Mouse (Mus musculus): ENCODE measurements around the gene Ankle1. TPM values are rescaled to one million over a fixed set of nuclear protein-coding genes. Genes with fewer than 3 reads are reported as not detected.
"Not testable (repeated sequence)": the region's sequence is repeated elsewhere in the genome, so short reads cannot be mapped to it uniquely, and the experiment has no call there.

The Ankle1 gene
- polyA plus RNA-seq, 1 experiment from 2014 or later = 38.7 TPM

- Histone ChIP-seq H3K4me3 (ENCODE audit: low read depth, low read length) (no peak overlapping the region), H3K9me3 (ENCODE audit: control insufficient read depth, low read length) (no peaks in the 10 kb centered on the region), H3K9ac (ENCODE audit: low read length) (no peak overlapping the region), H3K4me2 (ENCODE audit: low read depth, low read length, severe bottlenecking) (no peak overlapping the region), H3K27me3 (ENCODE audit: control insufficient read depth, insufficient read depth, low read length) (no peaks in the 10 kb centered on the region), H3K4me1 (replicated peaks; ENCODE audit: control insufficient read depth, insufficient read depth, low read length) (peaks cover 6% of the 10 kb centered on the region; the same call in 1 of the 2 replicates), H3K27ac (ENCODE audit: low read depth, low read length) (no peak overlapping the region), H3K36me3 (ENCODE audit: control insufficient read depth, insufficient read depth, low read length) (peaks cover 6% of the 10 kb centered on the region; the same call in 1 of the 2 replicates)
- DNase-seq (ENCODE audit: low spot score) = no peak
- WGBS = 99% methylated on average over 4 of the region's 4 CpGs
- ATAC-seq (replicated peaks; ENCODE audit: low FRiP score) = no peak
Measured at GRCm38 (mm10) chr8:71408231-71408630, 2.4 kb downstream of the Ankle1 start.

GRCm38 (mm10) chr8:71411535-71412273, 5.9 kb downstream of the Ankle1 start:
- peaks cover 6% of the 10 kb centered on the region; the same call in 1 of the 2 replicates for H3K36me3 ChIP-seq (ENCODE audit: control insufficient read depth, insufficient read depth, low read length)
- DNase-seq (ENCODE audit: low spot score) (no peak), ATAC-seq (replicated peaks; ENCODE audit: low FRiP score) (no peak)
- H3K4me3 ChIP-seq (ENCODE audit: low read depth, low read length) = no peak overlapping the region
- H3K27me3 ChIP-seq (ENCODE audit: control insufficient read depth, insufficient read depth, low read length) = no peaks in the 10 kb centered on the region
- no peaks in the 10 kb centered on the region for H3K9me3 ChIP-seq (ENCODE audit: control insufficient read depth, low read length)
- H3K4me1 ChIP-seq (replicated peaks; ENCODE audit: control insufficient read depth, insufficient read depth, low read length) = 0 out of 2 replicates have a peak, but pooled peaks cover 2% of the 10 kb centered on the region
- H3K9ac ChIP-seq (ENCODE audit: low read length) = no peak overlapping the region
- H3K4me2 ChIP-seq (ENCODE audit: low read depth, low read length, severe bottlenecking) = no peak overlapping the region
- 49% methylated on average over 11 of the region's 11 CpGs for WGBS
- H3K27ac ChIP-seq (ENCODE audit: low read depth, low read length) = no peak overlapping the region

GRCm38 (mm10) chr8:71422121-71422520, 16.3 kb downstream of the Ankle1 start:
- no peak overlapping the region for H3K4me3 ChIP-seq (ENCODE audit: low read depth, low read length)
- H3K4me2 ChIP-seq (ENCODE audit: low read depth, low read length, severe bottlenecking) = no peak overlapping the region
- no peak for ATAC-seq (replicated peaks; ENCODE audit: low FRiP score)

GRCm38 (mm10) chr8:71432935-71433334, 27.1 kb downstream of the Ankle1 start:
- not testable (repeated sequence) for H3K4me2 ChIP-seq (ENCODE audit: low read depth, low read length, severe bottlenecking); DNase-seq (ENCODE audit: low spot score); ATAC-seq (replicated peaks; ENCODE audit: low FRiP score); H3K4me3 ChIP-seq (ENCODE audit: low read depth, low read length); H3K36me3 ChIP-seq (ENCODE audit: control insufficient read depth, insufficient read depth, low read length); H3K27ac ChIP-seq (ENCODE audit: low read depth, low read length); H3K27me3 ChIP-seq (ENCODE audit: control insufficient read depth, insufficient read depth, low read length); H3K4me1 ChIP-seq (replicated peaks; ENCODE audit: control insufficient read depth, insufficient read depth, low read length); H3K9ac ChIP-seq (ENCODE audit: low read length); H3K9me3 ChIP-seq (ENCODE audit: control insufficient read depth, low read length)
- WGBS = 76% methylated on average over 1 of the region's 1 CpGs

More at GRCm38 (mm10) chr8:71422121-71422520, 16.3 kb downstream of the Ankle1 start:
- Histone ChIP-seq H3K27me3 (ENCODE audit: control insufficient read depth, insufficient read depth, low read length) (no peaks in the 10 kb centered on the region), H3K4me1 (replicated peaks; ENCODE audit: control insufficient read depth, insufficient read depth, low read length) (no peaks in the 10 kb centered on the region), H3K36me3 (ENCODE audit: control insufficient read depth, insufficient read depth, low read length) (no peaks in the 10 kb centered on the region), H3K9ac (ENCODE audit: low read length) (no peak overlapping the region), H3K9me3 (ENCODE audit: control insufficient read depth, low read length) (no peaks in the 10 kb centered on the region), H3K27ac (ENCODE audit: low read depth, low read length) (no peak overlapping the region)
- DNase-seq (ENCODE audit: low spot score) = no peak

GRCm38 (mm10) chr8:71437041-71437440, 31.2 kb downstream of the Ankle1 start:
- Histone ChIP-seq H3K4me3 (ENCODE audit: low read depth, low read length) (no peak overlapping the region), H3K9me3 (ENCODE audit: control insufficient read depth, low read length) (no peaks in the 10 kb centered on the region), H3K36me3 (ENCODE audit: control insufficient read depth, insufficient read depth, low read length) (no peaks in the 10 kb centered on the region), H3K4me2 (ENCODE audit: low read depth, low read length, severe bottlenecking) (no peak overlapping the region), H3K9ac (ENCODE audit: low read length) (no peak overlapping the region), H3K27ac (ENCODE audit: low read depth, low read length) (no peak overlapping the region), H3K4me1 (replicated peaks; ENCODE audit: control insufficient read depth, insufficient read depth, low read length) (0 out of 2 replicates have a peak, but pooled peaks cover 2% of the 10 kb centered on the region), H3K27me3 (ENCODE audit: control insufficient read depth, insufficient read depth, low read length) (peaks cover 1% of the 10 kb centered on the region; the same call in 1 of the 2 replicates)
- WGBS = 61% methylated on average over 3 of the region's 3 CpGs
- DNase-seq (ENCODE audit: low spot score) = no peak
- ATAC-seq (replicated peaks; ENCODE audit: low FRiP score) = no peak

- Histone ChIP-seq H3K9me3 (ENCODE audit: control insufficient read depth, low read length) (no peaks in the 10 kb centered on the region), H3K4me3 (ENCODE audit: low read depth, low read length) (no peak overlapping the region), H3K27me3 (ENCODE audit: control insufficient read depth, insufficient read depth, low read length) (peaks cover 3% of the 10 kb centered on the region; the same call in 1 of the 2 replicates), H3K27ac (ENCODE audit: low read depth, low read length) (no peak overlapping the region), H3K4me2 (ENCODE audit: low read depth, low read length, severe bottlenecking) (no peak overlapping the region), H3K4me1 (replicated peaks; ENCODE audit: control insufficient read depth, insufficient read depth, low read length) (0 out of 2 replicates have a peak, but pooled peaks cover 2% of the 10 kb centered on the region), H3K36me3 (ENCODE audit: control insufficient read depth, insufficient read depth, low read length) (no peaks in the 10 kb centered on the region), H3K9ac (ENCODE audit: low read length) (no peak overlapping the region)
- ATAC-seq (replicated peaks; ENCODE audit: low FRiP score) (no peak), DNase-seq (ENCODE audit: low spot score) (no peak)
- under 1% methylated on average over 7 of the region's 7 CpGs for WGBS
Measured at GRCm38 (mm10) chr8:71441404-71441803, 35.6 kb downstream of the Ankle1 start.

- WGBS = 86% methylated on average over 7 of the region's 7 CpGs
- DNase-seq (ENCODE audit: low spot score) (no peak), ATAC-seq (replicated peaks; ENCODE audit: low FRiP score) (no peak)
- H3K4me1 ChIP-seq (replicated peaks; ENCODE audit: control insufficient read depth, insufficient read depth, low read length) = 0 out of 2 replicates have a peak, but pooled peaks cover 2% of the 10 kb centered on the region
- H3K27me3 ChIP-seq (ENCODE audit: control insufficient read depth, insufficient read depth, low read length) = peaks cover 3% of the 10 kb centered on the region; the same call in 1 of the 2 replicates
- H3K4me2 ChIP-seq (ENCODE audit: low read depth, low read length, severe bottlenecking) = no peak overlapping the region
- H3K36me3 ChIP-seq (ENCODE audit: control insufficient read depth, insufficient read depth, low read length) = no peaks in the 10 kb centered on the region
- H3K27ac ChIP-seq (ENCODE audit: low read depth, low read length) = no peak overlapping the region
- H3K9ac ChIP-seq (ENCODE audit: low read length) = no peak overlapping the region
- no peaks in the 10 kb centered on the region for H3K9me3 ChIP-seq (ENCODE audit: control insufficient read depth, low read length)
- no peak overlapping the region for H3K4me3 ChIP-seq (ENCODE audit: low read depth, low read length)
Measured at GRCm38 (mm10) chr8:71445096-71445495, 39.3 kb downstream of the Ankle1 start.

GRCm38 (mm10) chr8:71451337-71451736, 45.5 kb downstream of the Ankle1 start:
- no peak overlapping the region for H3K27ac ChIP-seq (ENCODE audit: low read depth, low read length)
- WGBS = 65% methylated on average over 4 of the region's 4 CpGs

GRCm38 (mm10) chr8:71451777-71452176, 46.0 kb downstream of the Ankle1 start:
- DNase-seq (ENCODE audit: low spot score) = no peak
- 58% methylated on average over 11 of the region's 11 CpGs for WGBS
- H3K27me3 ChIP-seq (ENCODE audit: control insufficient read depth, insufficient read depth, low read length) = no peaks in the 10 kb centered on the region
- H3K27ac ChIP-seq (ENCODE audit: low read depth, low read length) = no peak overlapping the region
- no peaks in the 10 kb centered on the region for H3K36me3 ChIP-seq (ENCODE audit: control insufficient read depth, insufficient read depth, low read length)
- H3K9me3 ChIP-seq (ENCODE audit: control insufficient read depth, low read length) = no peaks in the 10 kb centered on the region
- no peak overlapping the region for H3K9ac ChIP-seq (ENCODE audit: low read length)
- H3K4me2 ChIP-seq (ENCODE audit: low read depth, low read length, severe bottlenecking) = no peak overlapping the region
- no peak overlapping the region for H3K4me3 ChIP-seq (ENCODE audit: low read depth, low read length)
- no peaks in the 10 kb centered on the region for H3K4me1 ChIP-seq (replicated peaks; ENCODE audit: control insufficient read depth, insufficient read depth, low read length)
- no peak for ATAC-seq (replicated peaks; ENCODE audit: low FRiP score)

More at GRCm38 (mm10) chr8:71451337-71451736, 45.5 kb downstream of the Ankle1 start:
- H3K9ac ChIP-seq (ENCODE audit: low read length) = no peak overlapping the region
- H3K4me1 ChIP-seq (replicated peaks; ENCODE audit: control insufficient read depth, insufficient read depth, low read length) = no peaks in the 10 kb centered on the region
- H3K4me3 ChIP-seq (ENCODE audit: low read depth, low read length) = no peak overlapping the region
- H3K9me3 ChIP-seq (ENCODE audit: control insufficient read depth, low read length) = no peaks in the 10 kb centered on the region
- no peak overlapping the region for H3K4me2 ChIP-seq (ENCODE audit: low read depth, low read length, severe bottlenecking)
- H3K27me3 ChIP-seq (ENCODE audit: control insufficient read depth, insufficient read depth, low read length) = no peaks in the 10 kb centered on the region
- ATAC-seq (replicated peaks; ENCODE audit: low FRiP score) (no peak), DNase-seq (ENCODE audit: low spot score) (no peak)
- H3K36me3 ChIP-seq (ENCODE audit: control insufficient read depth, insufficient read depth, low read length) = no peaks in the 10 kb centered on the region
